Mouse (Mus musculus): ENCODE measurements around the gene Spata2l.

Gene Spata2l

DNA sequence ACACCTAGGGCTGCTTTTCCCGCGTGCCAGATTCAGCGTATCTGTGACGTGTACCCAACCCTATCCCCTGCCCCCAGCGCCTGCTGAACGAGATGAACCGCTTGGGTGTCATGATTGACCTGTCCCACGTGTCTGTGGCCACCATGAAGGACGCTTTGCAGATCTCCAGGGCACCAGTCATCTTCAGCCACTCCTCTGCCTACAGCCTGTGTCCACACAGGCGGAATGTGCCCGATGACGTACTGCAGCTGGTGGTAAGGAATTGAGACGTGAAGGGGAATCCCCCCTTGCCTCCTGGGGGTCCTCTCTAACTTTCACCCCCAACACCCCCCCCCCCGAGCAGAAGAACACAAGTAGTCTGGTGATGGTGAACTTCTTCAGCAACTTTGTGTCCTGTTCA is 36.2 kb downstream of the Spata2l start:
- no peak for DNase-seq (ENCODE audit: low spot score in 2 of 2)

- DNase-seq (ENCODE audit: low spot score in 2 of 2) = peak; percentile 27 to 76
These were observed 39.0 kb downstream of the Spata2l start for GRCm38 (mm10) chr8:123197016-123197415.

- no peak for DNase-seq (ENCODE audit: low spot score in 2 of 2)
These were observed 42.3 kb downstream of the Spata2l start for GRCm38 (mm10) chr8:123193771-123194170.

DNA sequence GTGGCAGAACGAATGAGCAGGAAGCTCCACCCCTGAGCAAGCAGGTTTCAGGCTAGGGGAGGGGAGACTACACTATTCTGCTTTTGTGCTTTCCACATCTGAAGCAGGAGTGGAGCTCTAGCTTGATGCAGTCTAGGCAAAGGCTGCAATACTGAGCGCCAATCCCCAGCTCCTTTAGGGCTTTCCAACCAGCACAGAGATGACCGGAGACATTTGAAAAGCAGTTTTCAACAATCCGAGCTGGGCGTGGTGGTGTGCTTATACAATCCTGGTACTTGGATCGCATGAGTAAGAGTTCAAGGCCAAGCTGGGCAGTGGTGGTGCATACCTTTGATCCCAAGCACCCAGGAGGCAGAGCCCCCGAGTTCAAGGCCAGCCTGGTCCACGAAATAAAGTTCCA is 44.1 kb downstream of the Spata2l start:
- no peak for DNase-seq (ENCODE audit: low spot score in 2 of 2)

DNA sequence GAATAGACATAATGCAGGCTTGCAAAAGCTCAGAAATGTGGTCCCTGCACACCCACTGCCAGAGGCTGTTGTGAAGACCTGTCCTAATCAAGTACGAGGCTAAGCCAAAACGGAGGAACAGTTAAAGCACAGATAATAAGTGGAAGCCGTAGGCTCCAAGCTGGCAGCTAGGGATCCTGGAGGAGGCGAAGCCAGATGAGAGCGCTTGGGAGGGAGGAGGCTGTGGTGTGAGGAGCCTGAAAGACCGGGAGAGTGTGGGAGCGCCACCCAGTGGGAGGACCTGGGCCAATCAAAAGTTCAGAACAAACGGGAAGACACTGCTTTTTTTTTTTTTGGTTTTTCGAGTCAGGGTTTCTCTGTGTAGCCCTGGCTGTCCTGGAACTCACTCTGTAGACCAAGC is 45.4 kb downstream of the Spata2l start:
- DNase-seq (ENCODE audit: low spot score in 2 of 2) = peak in 1 of 2 experiments; percentile 79

DNA sequence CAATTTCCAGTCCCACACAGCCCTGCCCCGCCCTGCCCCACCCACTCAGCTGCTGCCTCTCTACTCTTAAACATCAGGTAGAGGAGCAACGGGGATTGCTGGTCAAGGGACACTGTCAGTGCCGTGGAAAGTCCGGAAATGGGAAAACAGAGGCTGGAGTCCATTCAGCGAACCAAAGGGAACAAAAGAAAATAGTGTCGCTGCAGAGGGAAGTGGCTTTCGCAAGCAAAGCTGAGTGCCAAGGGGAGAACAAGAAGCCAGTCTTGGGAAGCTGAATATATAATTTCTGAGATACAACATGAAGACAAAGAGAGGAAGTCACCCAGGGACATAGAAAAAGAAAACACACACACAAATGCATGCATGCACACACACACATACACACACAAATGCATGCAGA is 47.2 kb downstream of the Spata2l start:
- DNase-seq (ENCODE audit: low spot score in 2 of 2) = no peak

- no peak for DNase-seq (ENCODE audit: low spot score in 2 of 2)
These were observed 48.0 kb downstream of the Spata2l start for GRCm38 (mm10) chr8:123188006-123188405.

DNA sequence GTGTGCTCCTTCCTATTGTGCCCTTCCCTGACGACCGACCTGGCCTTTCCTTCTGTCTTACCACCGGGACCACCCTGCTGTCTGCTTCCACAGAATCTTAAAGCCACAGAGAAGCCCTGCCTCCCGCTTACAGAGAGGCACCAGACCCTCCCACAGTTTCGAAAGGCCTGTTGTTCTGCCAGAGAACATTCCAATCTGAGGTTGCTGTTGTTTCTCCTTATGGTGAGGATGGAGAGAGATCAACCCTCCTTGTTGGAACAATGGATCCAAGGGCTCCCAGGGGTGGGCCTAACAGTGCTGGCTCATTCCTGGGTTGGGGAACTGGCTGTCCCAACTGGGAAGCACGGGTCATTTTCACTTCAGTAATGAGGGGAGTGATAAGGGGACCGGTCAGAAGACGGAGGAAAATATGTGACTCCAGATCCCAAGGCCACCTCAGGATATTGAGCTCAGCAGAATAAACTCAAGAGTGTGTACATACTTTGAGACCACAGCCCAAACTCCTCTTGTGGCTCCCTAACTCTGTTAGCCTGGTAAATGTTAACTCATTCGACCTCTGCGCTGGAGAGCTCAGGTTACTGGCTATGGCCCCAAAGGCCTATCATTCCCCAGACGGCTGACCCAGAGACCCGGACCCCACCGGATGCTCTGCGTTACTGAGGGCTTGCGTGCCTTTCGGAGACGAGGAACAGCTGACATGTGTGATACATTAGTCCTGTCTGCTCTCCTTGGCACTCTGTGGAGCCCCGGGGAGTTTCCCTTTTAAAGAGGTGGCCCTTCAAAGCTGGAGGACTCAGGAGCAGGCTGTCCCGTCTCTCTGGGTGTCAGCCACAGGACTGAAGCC is 50.2 kb downstream of the Spata2l start, which contains the start of gene Dpep1:
TSS of gene Dpep1 (plus strand) at position 677 of the 844 bp plus-strand sequence.
- DNase-seq (ENCODE audit: low spot score in 2 of 2) = no peak

GRCm38 (mm10) chr8:123181391-123181790 is 54.6 kb downstream of the Spata2l start:
- DNase-seq (ENCODE audit: low spot score in 2 of 2) = no peak
